Mouse (Mus musculus) embryonic facial prominence, embryonic 11.5 days (tissue): Measurements from ENCODE around the gene Lrrc10. TPM values are rescaled to one million over a fixed set of nuclear protein-coding genes. Genes with fewer than 3 reads are reported as not detected.

Source experiments
- ATAC-seq: fragments of 200-750 bp; cut with Nextera tagmentation; replicated peaks from 2 replicates; pipeline ENCODE4 v1.8.0; 2017; ENCODE audit warnings: low read depth; ENCODE audit not compliant: insufficient number of reproducible peaks, low FRiP score, low TSS enrichment
- DNase-seq: peaks from one replicate; pipeline ENCODE4 v3.0.0-alpha.2; 2015; ENCODE audit warnings: low spot score
- H3K27ac ChIP-seq: fragments of 300-500 bp; sonication (generic); replicated peaks from 2 replicates; pipeline ENCODE4 v1.5.1; 2014; ENCODE audit warnings: mild to moderate bottlenecking, low read depth, low read length, control low read depth
- H3K27me3 ChIP-seq: fragments of 300-500 bp; sonication (generic); 2 replicates; pipeline ENCODE4 v1.6.1; 2014; ENCODE audit warnings: mild to moderate bottlenecking, low read length, moderate library complexity, mixed read lengths; ENCODE audit not compliant: control insufficient read depth, insufficient read depth
- H3K36me3 ChIP-seq: fragments of 300-500 bp; sonication (generic); replicated peaks from 2 replicates; pipeline ENCODE4 v1.6.1; 2014; ENCODE audit warnings: low read depth, mild to moderate bottlenecking, low read length, moderate library complexity, mixed read lengths; ENCODE audit not compliant: control insufficient read depth, insufficient read depth
- H3K4me1 ChIP-seq: fragments of 300-500 bp; sonication (generic); 2 replicates; pipeline ENCODE4 v1.6.1; 2014; ENCODE audit warnings: low read length, mixed read lengths; ENCODE audit not compliant: control insufficient read depth, insufficient read depth
- H3K4me2 ChIP-seq: fragments of 300-500 bp; sonication (generic); 2 replicates; pipeline ENCODE4 v1.6.1; 2014; ENCODE audit warnings: low read depth, mild to moderate bottlenecking, control low read depth, low read length, moderate library complexity
- H3K4me3 ChIP-seq: fragments of 300-500 bp; sonication (generic); 2 replicates; pipeline ENCODE4 v1.5.1; 2014; ENCODE audit warnings: low read depth, low read length, control low read depth
- H3K9ac ChIP-seq: fragments of 300-500 bp; sonication (generic); replicated peaks from 2 replicates; pipeline ENCODE4 v1.6.1; 2014; ENCODE audit warnings: mild to moderate bottlenecking, control low read depth, low read length
- H3K9me3 ChIP-seq: fragments of 300-500 bp; sonication (generic); replicated peaks from 2 replicates; pipeline ENCODE4 v1.6.1; 2016; ENCODE audit warnings: mild to moderate bottlenecking, low read length, inconsistent platforms, mixed read lengths; ENCODE audit not compliant: control insufficient read depth
- WGBS: fragments of 180-500 bp; shearing (Covaris S2); extraction: QIAGEN DNeasy Blood & Tissue Kit; methylation state at CpG from one replicate; pipeline ENCODE4 v1.1.7; 2014; 5-methylcytosine and 5-hydroxymethylcytosine counted together
- polyA plus RNA-seq: library from polyadenylated mRNA; unstranded; fragments of >200 nt; fragmentation: Nextera tagmentation; extraction: Ambion mirVana; gene quantifications from 2 replicates; pipeline ENCODE4 v1.2.1, GENCODE M21; 2014

The Lrrc10 gene
- polyA plus RNA-seq: 0.33 TPM in 1 of 2 replicates, not detected in the other

DNA sequence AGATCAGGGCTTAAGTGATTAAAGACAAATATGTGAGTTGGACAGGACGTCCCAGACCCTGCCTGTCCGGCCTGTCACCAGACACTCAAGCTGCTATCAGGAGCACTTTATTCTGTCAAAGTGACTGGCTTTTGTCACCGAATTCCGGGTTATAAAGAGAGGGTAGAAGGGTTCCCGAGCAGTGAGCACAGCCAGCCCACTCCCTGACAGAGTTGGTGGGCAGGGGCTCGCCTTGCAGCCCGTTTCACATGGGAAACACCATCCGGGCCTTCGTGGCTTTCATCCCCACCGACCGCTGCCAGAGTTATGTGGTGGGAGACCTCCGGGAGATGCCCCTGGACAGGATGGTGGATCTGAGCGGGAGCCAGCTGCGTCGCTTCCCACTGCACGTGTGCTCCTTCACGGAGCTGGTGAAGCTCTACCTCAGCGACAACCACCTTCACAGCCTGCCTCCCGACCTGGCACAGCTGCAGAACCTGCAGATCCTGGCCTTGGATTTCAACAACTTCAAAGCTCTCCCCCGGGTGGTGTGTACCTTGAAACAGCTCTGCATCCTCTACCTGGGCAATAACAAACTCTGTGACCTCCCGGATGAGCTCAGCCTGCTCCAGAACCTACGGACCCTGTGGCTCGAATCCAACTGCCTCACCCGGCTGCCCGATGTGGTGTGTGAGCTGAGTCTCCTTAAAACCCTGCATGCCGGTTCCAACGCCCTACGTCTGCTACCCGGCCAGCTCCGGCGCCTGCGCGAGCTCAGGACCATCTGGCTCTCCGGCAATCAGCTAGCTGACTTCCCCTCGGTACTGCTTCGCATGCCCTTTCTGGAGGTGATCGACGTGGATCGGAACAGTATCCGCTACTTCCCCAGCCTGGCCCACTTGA, at the start of gene Lrrc10:
Gene Lrrc10 (plus strand): TSS at position 167 of the 882 bp plus-strand sequence.
- Histone ChIP-seq H3K27ac (no peak within 1 kb of the TSS), H3K9ac (peak within 1 kb of the TSS; percentile 14), H3K4me3 (no peak within 1 kb of the TSS), H3K36me3 (no peaks in the 10 kb centered on the region), H3K4me2 (peak within 1 kb of the TSS; percentile 5; the same call in 1 of the 2 replicates), H3K4me1 (no peaks in the 10 kb centered on the region), H3K27me3 (no peaks in the 10 kb centered on the region), H3K9me3 (no peaks in the 10 kb centered on the region)
- DNase-seq: no peak
- 0 out of 2 replicates have a peak, but pooled peaks have one; percentile 31 for ATAC-seq
- WGBS: 47% methylated on average over 40 of the region's 40 CpGs

DNA sequence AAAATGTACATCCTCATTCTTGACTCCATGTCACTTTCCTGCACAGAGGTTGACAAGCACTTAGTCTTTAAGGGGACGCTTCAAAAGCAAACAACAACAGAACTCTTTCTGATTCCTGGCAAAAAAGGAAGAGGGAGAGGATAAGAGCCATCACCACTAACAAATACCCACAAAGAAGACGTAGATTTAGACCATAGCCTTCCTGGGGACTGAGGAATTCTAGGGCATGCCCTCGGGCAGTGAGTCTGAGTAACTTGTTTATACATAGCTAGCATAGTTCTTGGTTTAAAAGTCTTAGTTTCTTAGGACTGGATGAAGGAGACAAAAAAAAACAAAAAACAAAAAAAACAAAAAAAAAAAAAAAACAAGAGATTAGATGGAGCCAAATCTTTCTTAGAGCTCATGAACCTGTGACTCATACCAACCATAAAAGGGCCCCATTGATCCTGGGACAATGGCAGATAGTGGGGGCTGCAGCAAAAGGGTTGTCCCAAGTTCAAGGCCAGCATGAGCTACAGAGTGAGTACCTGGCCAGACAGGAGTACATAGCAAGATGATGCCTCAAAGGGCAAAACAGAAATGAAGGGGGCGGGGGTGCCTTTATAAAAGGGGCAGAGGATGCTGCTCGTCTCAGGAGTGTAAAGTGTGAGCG, 49.4 kb upstream of the Lrrc10 start:
- H3K36me3 ChIP-seq: no peaks in the 10 kb centered on the region
- no peaks in the 10 kb centered on the region for H3K9me3 ChIP-seq
- no peak overlapping the region for H3K4me2 ChIP-seq
- DNase-seq (no peak), ATAC-seq (no peak)
- WGBS: 64% methylated on average over 6 of the region's 6 CpGs
- H3K4me3 ChIP-seq: no peak overlapping the region
- H3K27me3 ChIP-seq: no peaks in the 10 kb centered on the region
- H3K4me1 ChIP-seq: no peaks in the 10 kb centered on the region
- H3K27ac ChIP-seq: no peak overlapping the region
- H3K9ac ChIP-seq: no peak overlapping the region

DNA sequence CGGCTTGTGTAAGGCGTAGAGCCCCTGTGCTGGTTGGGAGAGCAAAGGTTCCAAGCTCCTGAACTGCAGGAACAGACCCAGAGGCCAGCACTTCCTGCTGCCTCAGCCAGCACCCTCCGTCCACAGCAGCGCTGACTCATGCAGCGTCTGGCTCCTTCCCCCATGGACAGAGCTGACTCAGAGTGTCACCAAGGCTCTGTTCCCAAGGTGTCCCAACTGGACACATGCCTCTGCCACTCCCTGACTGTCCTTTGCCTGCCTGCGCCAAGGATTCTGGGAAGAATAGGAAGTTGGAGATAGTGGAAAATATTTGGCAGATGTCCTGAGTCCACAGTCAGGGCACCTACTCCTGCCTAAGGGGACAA, 48.9 kb upstream of the Lrrc10 start:
- Histone ChIP-seq H3K4me3 (no peak overlapping the region), H3K4me2 (no peak overlapping the region), H3K27ac (no peak overlapping the region), H3K27me3 (no peaks in the 10 kb centered on the region), H3K36me3 (no peaks in the 10 kb centered on the region), H3K4me1 (no peaks in the 10 kb centered on the region), H3K9ac (no peak overlapping the region), H3K9me3 (no peaks in the 10 kb centered on the region)
- 57% methylated on average over 6 of the region's 6 CpGs for WGBS
- DNase-seq: no peak
- no peak for ATAC-seq

DNA sequence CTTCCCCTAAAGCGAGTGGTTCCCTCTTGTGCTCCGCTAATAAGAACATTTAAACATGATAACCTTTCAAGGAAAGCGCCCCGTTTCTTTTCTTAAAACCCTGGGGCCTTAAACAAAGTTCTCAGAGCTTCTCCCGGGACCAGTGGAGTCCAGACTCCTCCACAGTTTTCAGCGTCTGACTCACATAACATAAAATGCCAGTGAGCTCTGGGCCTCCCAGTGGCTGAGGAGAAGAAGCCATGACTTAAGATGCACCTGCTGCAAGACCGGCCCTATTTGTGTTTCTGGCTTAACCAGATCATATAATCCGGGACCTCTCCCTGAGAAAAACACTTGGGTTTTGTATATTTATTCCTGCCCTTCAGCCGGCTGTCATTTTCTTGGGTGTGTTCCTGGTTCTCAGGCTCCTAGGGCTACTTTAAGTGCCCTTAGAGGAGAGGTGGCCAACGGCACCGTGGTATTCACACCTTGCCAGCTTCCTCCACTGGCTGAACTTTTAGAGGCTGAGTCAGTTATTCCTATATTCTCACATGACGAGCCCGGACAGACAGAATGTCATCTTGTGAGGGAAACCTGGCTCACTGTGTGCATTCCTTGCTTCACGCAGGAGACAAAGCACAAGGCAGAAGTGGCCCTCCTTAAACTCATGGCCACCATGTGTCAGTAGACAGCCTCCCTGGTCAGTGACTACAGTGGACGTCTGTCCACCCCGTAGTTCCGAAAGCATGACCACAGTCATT, 46.3 kb upstream of the Lrrc10 start:
- Histone ChIP-seq H3K27ac (no peak overlapping the region), H3K4me1 (no peaks in the 10 kb centered on the region), H3K27me3 (no peaks in the 10 kb centered on the region), H3K4me2 (no peak overlapping the region), H3K9me3 (no peaks in the 10 kb centered on the region), H3K4me3 (no peak overlapping the region), H3K36me3 (no peaks in the 10 kb centered on the region), H3K9ac (no peak overlapping the region)
- DNase-seq (no peak), ATAC-seq (no peak)
- WGBS: 82% methylated on average over 17 of the region's 17 CpGs

DNA sequence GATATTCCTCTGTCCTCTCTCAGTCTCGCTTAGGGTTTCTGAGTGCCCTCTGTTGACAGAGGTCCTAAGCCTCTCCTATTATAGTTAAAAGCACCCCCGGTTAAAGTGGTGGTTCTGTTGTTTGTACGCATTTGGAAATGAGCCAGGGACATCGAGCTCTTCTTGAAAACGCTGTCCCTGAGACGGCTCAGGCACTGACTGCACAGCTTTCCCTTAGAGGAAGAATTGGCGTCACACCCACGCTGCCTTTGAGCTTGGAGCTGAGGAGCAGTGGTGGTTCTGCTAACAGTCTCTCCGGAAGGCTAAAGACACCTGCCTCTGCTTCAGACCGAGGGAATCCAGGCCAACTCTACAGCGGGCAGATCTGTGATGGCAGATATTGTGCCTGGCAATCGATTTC, 44.2 kb upstream of the Lrrc10 start:
- Histone ChIP-seq H3K4me3 (no peak overlapping the region), H3K27me3 (no peaks in the 10 kb centered on the region), H3K4me1 (no peaks in the 10 kb centered on the region), H3K4me2 (no peak overlapping the region), H3K27ac (no peak overlapping the region), H3K9me3 (no peaks in the 10 kb centered on the region), H3K36me3 (no peaks in the 10 kb centered on the region), H3K9ac (no peak overlapping the region)
- ATAC-seq: no peak
- WGBS: 73% methylated on average over 12 of the region's 12 CpGs
- DNase-seq: no peak

DNA sequence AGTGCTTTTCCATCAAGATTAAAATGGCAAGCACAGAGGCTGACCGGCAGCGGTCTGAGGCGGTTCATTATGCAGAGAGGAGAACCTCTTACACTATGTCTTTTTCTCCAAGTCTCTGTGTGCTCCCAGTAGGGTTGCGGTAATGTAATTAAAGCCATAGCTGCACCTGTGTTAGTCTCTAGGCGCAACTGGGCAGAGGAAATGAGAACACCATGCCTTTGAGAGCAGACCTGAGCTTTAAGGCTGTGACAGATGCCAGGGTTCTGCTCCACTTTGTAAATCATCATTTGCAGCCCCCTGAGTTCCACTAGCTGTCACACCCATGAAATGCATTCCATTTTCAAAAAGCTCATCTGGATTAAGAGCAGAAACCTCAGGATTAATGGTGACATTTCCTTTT, 40.4 kb upstream of the Lrrc10 start:
- H3K36me3 ChIP-seq: no peaks in the 10 kb centered on the region
- no peak overlapping the region for H3K27ac ChIP-seq
- DNase-seq (no peak), ATAC-seq (no peak)
- no peak overlapping the region for H3K4me3 ChIP-seq
- H3K4me1 ChIP-seq: no peaks in the 10 kb centered on the region
- H3K9ac ChIP-seq: no peak overlapping the region
- H3K9me3 ChIP-seq: no peaks in the 10 kb centered on the region
- 82% methylated on average over 5 of the region's 5 CpGs for WGBS
- H3K4me2 ChIP-seq: no peak overlapping the region
- H3K27me3 ChIP-seq: no peaks in the 10 kb centered on the region

DNA sequence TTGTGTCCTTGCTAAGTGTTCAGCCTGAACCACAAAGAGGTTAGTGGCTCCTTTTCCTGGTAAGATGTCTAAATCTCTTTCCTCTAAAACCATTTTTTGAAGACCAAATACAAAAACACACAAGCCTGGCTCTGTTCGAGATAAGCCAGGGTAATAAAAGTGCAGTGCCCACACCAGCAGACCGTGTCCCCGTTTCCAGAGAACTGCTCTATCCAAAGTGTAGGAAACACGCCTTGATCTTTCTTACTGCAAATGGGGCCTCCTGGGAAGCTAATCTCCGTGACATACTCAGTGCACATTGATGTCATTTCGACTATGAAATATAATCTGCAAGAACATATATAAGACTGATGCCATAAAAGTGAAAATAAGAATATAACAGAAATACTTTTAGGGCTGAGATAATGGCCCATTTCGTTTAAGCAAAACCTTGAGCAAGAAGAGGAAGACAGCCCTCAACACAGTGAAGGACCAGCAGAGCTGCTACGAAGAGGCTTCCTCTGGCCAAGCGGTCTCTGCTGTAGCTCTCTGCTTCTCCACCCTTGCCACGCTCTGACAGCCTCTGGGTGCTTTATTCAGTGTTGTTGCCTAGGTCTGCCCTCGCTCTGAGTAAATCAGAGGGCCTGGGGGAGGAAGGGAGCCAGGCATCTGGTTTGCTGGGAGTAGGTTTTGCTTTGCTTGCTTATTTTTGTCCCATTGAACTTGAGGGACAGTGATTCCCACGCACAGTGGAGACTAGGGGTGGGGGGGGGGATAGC, 39.3 kb upstream of the Lrrc10 start:
- no peak for ATAC-seq
- Histone ChIP-seq H3K9me3 (no peaks in the 10 kb centered on the region), H3K9ac (no peak overlapping the region), H3K4me3 (no peak overlapping the region), H3K4me2 (no peak overlapping the region), H3K4me1 (no peaks in the 10 kb centered on the region), H3K27ac (no peak overlapping the region), H3K27me3 (no peaks in the 10 kb centered on the region), H3K36me3 (no peaks in the 10 kb centered on the region)
- 74% methylated on average over 12 of the region's 12 CpGs for WGBS
- no peak for DNase-seq
